Mouse (Mus musculus): ENCODE data around the gene Naa10.
A peak's percentile ranks its signal among the peaks of the same experiment; 100 is the strongest.

The Naa10 gene

GRCm38 (mm10) chrX:73914827-73915703 lies 6.7 kb downstream of the Naa10 start:
- peak; percentile 98 for DNase-seq (ENCODE audit: low read depth, low spot score)

- no peak for DNase-seq (ENCODE audit: low read depth, low spot score)
These were observed 10.2 kb downstream of the Naa10 start for GRCm38 (mm10) chrX:73911588-73911987.

DNA sequence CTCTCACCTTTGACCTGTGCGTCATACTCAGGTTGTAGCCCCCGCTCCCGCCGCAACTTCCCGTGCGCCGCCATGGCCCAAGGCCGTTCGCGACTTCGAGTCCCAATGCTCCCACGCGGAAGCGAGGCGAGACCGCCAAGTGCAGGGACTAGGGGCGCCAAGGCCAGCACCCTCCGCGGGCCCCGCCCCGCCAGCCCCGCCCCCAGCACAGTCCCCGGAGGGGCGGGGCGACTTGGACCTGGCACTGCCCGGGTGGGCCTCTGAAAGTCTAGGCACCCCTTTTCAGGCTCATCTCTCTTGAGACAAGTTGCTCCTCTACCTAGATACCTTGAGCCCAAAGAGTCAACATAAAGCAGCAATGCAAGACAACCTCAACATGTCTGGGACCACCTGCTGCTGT lies 10.6 kb downstream of the Naa10 start:
- no peak for DNase-seq (ENCODE audit: low read depth, low spot score)

- no peak for DNase-seq (ENCODE audit: low read depth, low spot score)
These were observed 11.3 kb downstream of the Naa10 start for GRCm38 (mm10) chrX:73910451-73910850.

DNA sequence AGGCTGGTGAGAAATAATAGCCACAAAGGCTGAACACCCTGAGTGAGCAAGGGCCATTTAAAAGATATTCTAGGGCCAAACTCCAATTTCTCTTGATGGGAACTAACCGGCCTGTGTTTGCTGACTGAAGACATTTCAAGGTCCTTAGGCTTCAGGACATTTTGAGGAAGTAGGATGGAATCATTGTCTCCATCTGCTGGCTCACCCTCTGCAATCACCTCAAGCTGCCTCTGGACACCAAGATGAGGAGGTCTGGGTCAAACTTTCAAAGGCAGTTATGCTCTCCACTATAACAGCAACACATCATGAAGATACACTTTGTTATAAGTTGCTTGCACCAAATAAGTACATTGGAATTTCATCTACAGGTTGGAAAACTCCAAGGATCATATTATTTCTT lies 11.7 kb downstream of the Naa10 start:
- no peak for DNase-seq (ENCODE audit: low read depth, low spot score)

DNA sequence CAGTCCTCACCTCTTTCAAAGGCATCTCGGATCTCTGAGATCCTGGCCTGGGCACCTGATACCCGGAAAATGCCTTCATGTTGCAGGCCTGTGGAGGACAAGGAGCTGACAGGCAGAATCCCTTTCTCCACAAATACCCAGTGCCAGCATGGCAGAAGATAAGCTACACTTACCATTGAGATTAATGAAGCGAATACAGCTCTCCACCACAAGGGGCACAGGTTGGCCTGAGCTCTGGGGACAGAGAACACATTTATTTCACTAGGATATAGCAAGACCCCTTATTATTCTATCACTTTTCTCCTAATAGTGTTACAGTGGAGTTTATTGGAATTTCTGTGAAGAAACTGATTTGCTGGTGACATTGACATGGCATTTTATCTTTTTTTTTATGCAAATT lies 23.8 kb downstream of the Naa10 start:
- no peak for DNase-seq (ENCODE audit: low read depth, low spot score)

- DNase-seq (ENCODE audit: low read depth, low spot score): peak; percentile 51
These were observed 26.0 kb downstream of the Naa10 start, which contains the start of gene L1cam for GRCm38 (mm10) chrX:73895719-73896118. Gene L1cam, minus strand, starts transcription at chrX:73896105.

DNA sequence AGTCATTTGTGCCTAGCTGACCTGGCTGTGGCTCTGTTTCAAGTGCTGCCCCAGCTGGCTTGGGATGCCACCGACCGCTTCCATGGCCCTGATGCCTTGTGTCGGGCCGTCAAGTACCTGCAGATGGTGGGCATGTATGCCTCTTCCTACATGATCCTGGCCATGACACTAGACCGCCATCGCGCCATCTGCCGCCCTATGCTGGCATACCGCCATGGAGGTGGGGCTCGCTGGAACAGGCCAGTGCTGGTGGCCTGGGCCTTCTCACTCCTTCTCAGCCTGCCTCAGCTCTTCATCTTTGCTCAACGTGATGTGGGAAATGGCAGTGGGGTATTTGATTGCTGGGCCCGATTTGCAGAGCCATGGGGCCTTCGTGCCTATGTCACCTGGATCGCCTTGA lies 28.9 kb downstream of the Naa10 start:
- no peak for DNase-seq (ENCODE audit: low read depth, low spot score)

GRCm38 (mm10) chrX:73891551-73892152 lies 30.1 kb downstream of the Naa10 start, which contains the start of gene Avpr2:
Gene Avpr2, plus strand, starts transcription at chrX:73892102.
- DNase-seq (ENCODE audit: low read depth, low spot score): no peak

GRCm38 (mm10) chrX:73881463-73881862 lies 40.3 kb downstream of the Naa10 start:
- no peak for DNase-seq (ENCODE audit: low read depth, low spot score)

GRCm38 (mm10) chrX:73881036-73881427 lies 40.7 kb downstream of the Naa10 start:
- DNase-seq (ENCODE audit: low read depth, low spot score): no peak

DNA sequence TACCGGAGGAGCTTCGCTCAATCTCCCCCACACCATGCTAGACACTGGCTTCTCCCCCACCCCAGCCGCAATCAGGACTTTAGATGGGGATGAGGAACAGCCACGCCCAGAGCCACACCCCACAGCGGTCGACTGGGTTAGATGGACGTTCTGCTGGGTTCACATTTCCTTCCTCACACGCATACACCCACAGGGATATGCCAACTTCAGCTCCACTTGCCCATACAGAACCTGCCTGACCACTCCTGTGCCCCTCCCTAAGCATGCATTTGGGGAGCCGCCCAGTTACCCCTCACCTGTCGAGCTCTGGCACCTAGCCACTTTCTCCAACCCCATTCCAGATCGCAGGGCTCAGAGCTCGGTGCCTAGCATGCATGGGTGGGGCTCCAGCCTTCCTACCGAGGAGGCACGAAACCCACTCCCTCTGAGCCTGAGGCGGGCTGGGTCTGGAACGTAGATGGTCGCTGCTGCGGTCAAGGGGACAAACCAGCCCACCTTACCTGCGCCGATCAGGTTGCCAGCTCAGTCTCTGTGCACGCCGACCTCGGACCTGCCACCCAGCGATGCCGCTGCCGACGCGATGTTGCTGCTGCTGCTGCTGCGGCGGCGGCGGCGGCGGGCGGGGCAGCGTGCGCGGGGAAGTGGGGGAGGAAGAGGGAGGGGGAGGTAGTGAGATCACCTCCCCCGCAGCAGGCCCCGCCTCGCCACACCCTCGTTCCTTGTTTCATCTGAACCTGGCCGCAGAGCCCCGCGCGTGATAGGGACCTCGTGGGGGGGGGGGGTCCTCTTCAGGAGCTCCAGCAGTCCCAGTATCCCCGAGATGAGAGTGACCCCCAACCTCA lies 41.3 kb downstream of the Naa10 start:
- peak; percentile 9 for DNase-seq (ENCODE audit: low read depth, low spot score)

DNA sequence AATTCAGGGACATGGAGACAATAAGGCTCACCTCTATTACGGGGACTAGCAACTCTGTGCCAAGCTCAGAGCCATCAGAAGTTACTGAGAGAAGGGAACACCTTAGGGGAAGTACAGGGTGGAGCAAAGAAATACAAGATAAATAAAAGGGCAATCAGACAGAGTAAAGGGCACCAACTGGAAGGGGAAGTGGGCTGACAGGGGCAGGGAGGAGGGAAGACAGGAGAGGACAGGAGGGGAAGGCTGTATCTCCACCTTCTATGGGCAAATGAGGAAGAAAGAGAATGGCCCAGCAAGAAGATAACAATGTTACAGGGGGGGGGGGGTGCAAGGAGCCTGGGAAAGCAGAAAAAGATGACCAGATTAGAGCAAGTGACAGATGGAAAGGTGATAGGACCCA lies 44.7 kb downstream of the Naa10 start:
- DNase-seq (ENCODE audit: low read depth, low spot score): no peak

DNA sequence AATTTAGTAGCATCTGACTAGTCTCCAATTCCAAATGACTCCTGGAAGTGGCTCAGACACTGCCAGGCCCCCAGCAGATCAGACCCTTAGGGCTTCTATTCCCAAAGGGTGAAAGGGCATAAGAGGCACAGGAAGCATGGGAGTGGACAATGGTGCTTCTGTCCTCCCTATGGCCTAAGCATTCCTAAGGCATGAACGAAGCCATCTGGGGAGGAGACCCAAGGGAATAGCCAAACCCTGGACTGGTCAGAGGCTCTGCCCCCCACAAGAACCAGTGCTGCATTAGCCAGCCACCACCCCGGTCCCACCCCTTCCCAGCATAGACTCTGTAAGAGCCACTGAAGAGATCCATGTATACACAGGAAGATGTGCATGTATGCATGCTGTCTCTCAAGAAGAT lies 45.9 kb downstream of the Naa10 start:
- DNase-seq (ENCODE audit: low read depth, low spot score): no peak

- no peak for DNase-seq (ENCODE audit: low read depth, low spot score)
These were observed 49.8 kb downstream of the Naa10 start for GRCm38 (mm10) chrX:73871956-73872355.

DNA sequence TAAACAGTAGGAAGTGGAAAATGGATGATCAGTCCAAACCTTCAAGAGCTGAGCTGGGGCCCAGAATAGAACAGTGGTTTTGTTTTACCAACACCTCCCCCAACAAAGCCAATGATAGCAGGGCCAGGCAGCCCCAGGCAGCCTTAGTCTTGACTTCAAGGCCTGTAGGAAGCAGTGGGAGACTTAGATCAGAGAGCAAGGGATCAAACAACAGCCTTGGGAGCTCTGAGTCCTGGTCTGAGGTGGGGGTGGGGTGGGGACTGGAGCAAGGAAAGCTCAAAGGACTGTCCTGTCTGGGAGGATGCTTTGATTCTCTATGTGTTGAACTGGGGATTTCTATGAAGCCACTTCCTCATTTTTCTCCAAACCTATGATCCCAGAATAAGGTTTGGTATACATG lies 50.3 kb downstream of the Naa10 start:
- DNase-seq (ENCODE audit: low read depth, low spot score): no peak

GRCm38 (mm10) chrX:73869334-73869733 lies 52.4 kb downstream of the Naa10 start:
- peak; percentile 9 for DNase-seq (ENCODE audit: low read depth, low spot score)

DNA sequence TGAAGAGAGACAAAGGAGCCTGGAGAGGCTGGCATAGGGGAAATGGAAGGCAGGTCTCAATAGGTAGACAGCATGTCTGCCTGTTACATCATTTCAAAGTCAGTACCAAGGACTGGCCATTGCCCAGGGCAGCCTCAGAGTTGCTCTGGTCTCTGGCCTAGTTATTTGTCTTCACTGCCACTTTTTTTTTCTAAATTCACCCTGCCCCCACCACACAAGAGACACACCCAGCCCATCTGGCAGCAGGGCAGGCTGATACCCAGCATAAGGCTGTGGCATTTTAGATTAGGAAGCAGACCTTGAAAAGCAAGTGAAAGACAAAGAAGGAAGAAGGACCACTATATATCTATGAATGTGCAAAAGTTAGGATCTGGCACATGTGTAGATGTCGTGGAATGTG lies 53.9 kb downstream of the Naa10 start:
- DNase-seq (ENCODE audit: low read depth, low spot score): no peak

- DNase-seq (ENCODE audit: low read depth, low spot score): no peak
These were observed 54.5 kb downstream of the Naa10 start for GRCm38 (mm10) chrX:73867256-73867655.
